Mouse (Mus musculus): ENCODE measurements around the gene Gdf7.

The Gdf7 gene

GRCm38 (mm10) chr12:8296154-8296553 lies 5.6 kb downstream of the Gdf7 start:
- no peak for DNase-seq

GRCm38 (mm10) chr12:8295307-8295913 lies 6.3 kb downstream of the Gdf7 start:
- no peak for DNase-seq

GRCm38 (mm10) chr12:8291157-8291853 lies 10.4 kb downstream of the Gdf7 start:
- no peak for DNase-seq

GRCm38 (mm10) chr12:8289499-8289898 lies 12.3 kb downstream of the Gdf7 start:
- no peak for DNase-seq

GRCm38 (mm10) chr12:8289099-8289498 lies 12.7 kb downstream of the Gdf7 start:
- no peak for DNase-seq

- DNase-seq: no peak
Measured at GRCm38 (mm10) chr12:8287970-8288369, 13.8 kb downstream of the Gdf7 start.

GRCm38 (mm10) chr12:8281225-8282017 lies 20.3 kb downstream of the Gdf7 start:
- DNase-seq: no peak

- DNase-seq: no peak
Measured at GRCm38 (mm10) chr12:8275424-8275823, 26.3 kb downstream of the Gdf7 start.

- no peak for DNase-seq
Measured at GRCm38 (mm10) chr12:8273471-8274171, 28.1 kb downstream of the Gdf7 start.

- DNase-seq: no peak
Measured at GRCm38 (mm10) chr12:8271405-8271804, 30.3 kb downstream of the Gdf7 start.

GRCm38 (mm10) chr12:8269627-8270026 lies 32.1 kb downstream of the Gdf7 start:
- no peak for DNase-seq

- no peak for DNase-seq
Measured at GRCm38 (mm10) chr12:8266311-8266710, 35.4 kb downstream of the Gdf7 start.

GRCm38 (mm10) chr12:8260297-8260696 lies 41.5 kb downstream of the Gdf7 start:
- DNase-seq: no peak
